Mouse (Mus musculus) left cerebral cortex, postnatal 4 days (tissue): ENCODE results near the gene Rbmy. TPM values are rescaled to one million over a fixed set of nuclear protein-coding genes. Genes with fewer than 3 reads are reported as not detected.
"Not testable (repeated sequence)": the region's sequence is repeated elsewhere in the genome, so short reads cannot be mapped to it uniquely, and the experiment has no call there.

Experiments
- DNase-seq: peaks from one replicate; pipeline ENCODE4 v3.0.0-alpha.2; 2022
- intact Hi-C: fragments of 180-260 bp; cut with DNase I; formaldehyde crosslinking; loops from one replicate; pipeline ENCODE4 v1.15.1; 2025
- total RNA-seq, 2 experiments: library from RNA; stranded (reverse); gene quantifications; 2 replicates each; pipeline ENCODE4 v1.2.3; 2021

The Rbmy gene
- total RNA-seq, result not detected

DNA sequence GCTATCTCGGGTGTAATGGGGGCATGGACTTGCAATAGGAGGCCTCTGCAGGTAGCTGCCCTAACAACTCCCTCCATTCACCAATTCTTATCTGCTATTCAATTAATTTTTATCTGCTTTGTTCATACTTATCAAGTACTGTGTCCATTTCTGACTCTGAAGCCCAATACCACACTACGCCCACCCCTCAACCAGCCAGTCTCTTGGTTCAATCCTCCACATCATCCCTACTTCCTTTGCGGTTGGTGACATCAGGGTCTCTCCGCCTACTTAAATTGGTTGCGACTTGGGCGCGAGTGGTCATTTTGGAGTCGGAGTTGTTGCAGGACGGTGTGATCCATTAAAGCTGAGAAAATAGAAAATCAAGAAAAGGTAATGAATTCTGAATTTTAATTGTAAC is at the start of gene Rbmy, which contains the start of gene Gm10256:
TSS of gene Rbmy (plus strand) at position 301 of the 400 bp plus-strand sequence.
TSS of gene Gm10256 (plus strand) at position 320 of the 400 bp plus-strand sequence.
- intact Hi-C loops, DNase-seq: not testable (repeated sequence)

DNA sequence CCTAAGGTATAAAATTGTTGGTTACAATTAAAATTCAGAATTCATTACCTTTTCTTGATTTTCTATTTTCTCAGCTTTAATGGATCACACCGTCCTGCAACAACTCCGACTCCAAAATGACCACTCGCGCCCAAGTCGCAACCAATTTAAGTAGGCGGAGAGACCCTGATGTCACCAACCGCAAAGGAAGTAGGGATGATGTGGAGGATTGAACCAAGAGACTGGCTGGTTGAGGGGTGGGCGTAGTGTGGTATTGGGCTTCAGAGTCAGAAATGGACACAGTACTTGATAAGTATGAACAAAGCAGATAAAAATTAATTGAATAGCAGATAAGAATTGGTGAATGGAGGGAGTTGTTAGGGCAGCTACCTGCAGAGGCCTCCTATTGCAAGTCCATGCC is 34.4 kb upstream of the Rbmy start, which contains the start of gene Gm4064:
TSS of gene Gm4064 (minus strand) at position 101 of the 400 bp plus-strand sequence.
- not testable (repeated sequence) for DNase-seq

More for the DNA sequence above, 34.4 kb upstream of the Rbmy start, which contains the start of gene Gm4064:
- intact Hi-C loops, result not testable (repeated sequence)

Other genes starting within 250 kb of the Rbmy start
- not detected for gene H2al2c, start 231.6 kb upstream of the Rbmy start, total RNA-seq
- not detected for gene Sry, start 167.0 kb upstream of the Rbmy start, total RNA-seq
- gene H2al2b, start 110.0 kb upstream of the Rbmy start, total RNA-seq, result not detected
- not detected for gene Gm4064, start 34.5 kb upstream of the Rbmy start, total RNA-seq
- gene Gm10256, start within 50 bp of the Rbmy start, total RNA-seq, result under 1 TPM in 1 of 2 experiments, not detected in 1; 0.28 TPM
- not detected for gene Gm10352, start 70.3 kb downstream of the Rbmy start, total RNA-seq
- gene Gm29289, start 101.9 kb downstream of the Rbmy start, total RNA-seq, result not detected